Mouse (Mus musculus) erythroblast, embryonic 14.5 days (primary cell): ENCODE data around the gene Mmp24.

Source experiments
- GATA1 ChIP-seq: IDR thresholded peaks from 2 replicates; pipeline ENCODE4 v1.6.1; 2012; ENCODE audit warnings: low read length, inconsistent platforms, mixed read lengths
- TAL1 ChIP-seq: IDR thresholded peaks from 3 replicates; pipeline ENCODE4 v1.6.1; 2012; ENCODE audit warnings: low read length, inconsistent platforms, mixed read lengths

DNA sequence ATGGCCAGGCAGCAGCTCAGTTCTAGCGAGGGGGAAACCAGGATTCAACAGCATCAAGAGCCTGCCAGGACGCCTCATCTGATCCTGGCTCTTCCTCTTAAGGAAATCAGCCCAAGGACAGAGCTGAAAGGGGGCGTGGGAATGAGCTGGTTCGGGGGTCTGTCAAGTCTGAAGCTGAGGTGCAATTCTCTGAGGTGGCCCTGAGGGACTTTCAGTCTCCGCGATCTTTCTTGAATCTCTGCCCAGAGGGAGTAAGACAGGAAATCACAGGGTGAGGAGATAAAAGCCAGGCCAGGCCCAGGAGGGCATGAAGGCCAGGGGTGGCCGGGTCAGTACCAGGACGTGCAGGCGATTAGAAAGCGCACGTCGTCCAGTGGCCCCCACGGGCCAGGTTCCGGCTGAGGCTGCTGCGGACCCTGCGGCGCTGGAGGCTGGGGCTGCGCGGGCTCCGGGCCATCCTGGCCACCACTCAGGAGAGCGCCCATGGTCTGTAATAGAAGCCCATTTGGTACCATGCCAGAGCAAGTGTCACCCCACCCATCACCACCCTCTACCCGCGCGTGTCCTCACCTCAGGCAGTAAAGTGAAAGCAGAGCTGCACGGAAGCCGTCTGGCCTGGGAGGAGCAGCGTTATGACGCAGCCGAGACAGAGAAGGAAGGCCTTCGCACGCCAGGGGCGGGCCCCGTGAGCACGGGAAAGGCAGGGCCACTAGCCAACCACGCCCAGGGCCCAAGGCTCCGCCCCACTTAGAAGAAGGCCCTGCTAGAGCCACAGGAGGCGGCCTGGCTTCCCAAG is 43.7 kb downstream of the Mmp24 start:
- TF ChIP-seq TAL1 = no peak
- TF ChIP-seq GATA1 = no peak
